Mouse (Mus musculus): ENCODE measurements around the gene Hnrnpr. TPM values are rescaled to one million over a fixed set of nuclear protein-coding genes. Genes with fewer than 3 reads are reported as not detected.

Gene Hnrnpr
- polyA plus RNA-seq, 1 experiment from 2014 or later = 85.8 TPM

DNA sequence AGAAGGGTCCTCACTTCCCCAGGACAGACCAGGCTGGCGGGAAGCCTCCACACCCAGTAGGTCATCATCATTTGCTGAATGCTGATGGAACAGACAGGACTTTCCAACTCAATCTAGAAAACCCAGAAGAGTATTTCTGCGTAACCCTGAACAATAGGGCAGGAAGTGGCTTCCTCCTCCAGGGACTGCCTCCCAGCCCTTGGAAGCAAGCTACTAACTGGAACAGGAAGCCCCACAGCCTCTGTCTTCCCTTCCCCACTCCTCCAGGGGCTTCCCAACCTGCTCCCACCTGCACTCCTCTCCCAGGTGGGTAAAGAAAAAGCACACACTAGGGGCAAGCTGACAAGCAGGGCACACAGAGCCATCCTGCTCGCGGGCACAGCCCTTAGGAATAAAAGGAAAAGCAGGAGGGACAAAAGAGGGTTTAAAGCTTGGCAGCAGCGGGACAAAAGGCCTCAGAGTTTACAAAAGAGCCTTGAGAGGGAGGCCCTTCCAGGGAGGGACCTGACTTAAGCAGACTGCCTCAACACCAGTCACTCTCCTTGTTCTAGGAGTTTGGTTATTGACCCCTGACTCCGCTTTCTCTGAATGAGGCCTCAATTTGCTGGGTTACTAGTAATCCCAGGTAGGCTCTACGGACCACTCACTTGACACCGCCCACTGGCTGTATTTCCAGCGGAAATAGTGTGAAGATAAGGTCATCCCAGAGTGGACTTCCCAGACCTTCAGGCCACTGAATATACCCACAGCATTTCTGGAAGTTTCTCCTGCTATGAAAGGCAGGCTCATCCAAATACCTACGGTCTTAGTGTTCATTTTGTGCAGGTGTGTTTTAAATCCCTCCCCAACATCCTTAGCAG is 27.9 kb upstream of the Hnrnpr start:
- Histone ChIP-seq H3K9ac (ENCODE audit: low read depth, low read length) (peak overlapping the region; percentile 56), H3K27me3 (ENCODE audit: control insufficient read depth, insufficient read depth, low read length) (no peaks in the 10 kb centered on the region), H3K36me3 (ENCODE audit: control insufficient read depth, insufficient read depth, low read length) (peaks cover 9% of the 10 kb centered on the region), H3K4me2 (peak overlapping the region; percentile 6; the same call in 1 of the 2 replicates), H3K9me3 (replicated peaks; ENCODE audit: control insufficient read depth, low read length) (no peaks in the 10 kb centered on the region), H3K27ac (ENCODE audit: low read depth, low read length) (peak overlapping the region; percentile 81), H3K4me3 (ENCODE audit: low read depth, low read length) (no peak overlapping the region), H3K4me1 (ENCODE audit: control insufficient read depth, insufficient read depth, low read length) (peaks cover 35% of the 10 kb centered on the region)
- no peak for ATAC-seq (replicated peaks; ENCODE audit: insufficient number of reproducible peaks, low FRiP score, low TSS enrichment)
- 50% methylated on average over 10 of the region's 10 CpGs for WGBS (ENCODE audit: insufficient replicate concordance)

DNA sequence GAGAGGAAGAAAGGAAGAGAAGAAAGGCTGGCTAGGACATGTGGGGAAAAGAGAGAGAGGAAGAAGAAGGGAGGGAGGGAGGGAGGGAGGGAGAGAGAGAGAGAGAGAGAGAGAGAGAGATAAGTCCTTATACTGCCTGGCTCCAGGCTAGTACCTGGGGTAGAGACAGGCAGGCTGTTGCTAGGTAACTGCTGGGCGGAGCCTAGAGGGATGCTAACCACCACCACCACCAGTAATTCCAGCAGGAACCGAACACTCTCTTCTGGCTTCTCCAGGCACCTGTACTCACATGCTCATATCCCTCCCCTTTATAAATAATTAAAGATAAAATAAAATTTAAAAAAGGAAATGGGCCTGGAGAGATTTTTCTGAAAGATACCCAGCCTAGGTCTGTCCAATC is 27.0 kb upstream of the Hnrnpr start:
- Histone ChIP-seq H3K4me2 (peak overlapping the region; percentile 95), H3K4me3 (ENCODE audit: low read depth, low read length) (no peak overlapping the region; the same call in 1 of the 2 replicates), H3K9ac (ENCODE audit: low read depth, low read length) (peak overlapping the region; percentile 34; the same call in 1 of the 2 replicates), H3K27ac (ENCODE audit: low read depth, low read length) (peak overlapping the region; percentile 81), H3K9me3 (replicated peaks; ENCODE audit: control insufficient read depth, low read length) (peaks cover 2% of the 10 kb centered on the region; the same call in 1 of the 2 replicates), H3K27me3 (ENCODE audit: control insufficient read depth, insufficient read depth, low read length) (no peaks in the 10 kb centered on the region), H3K36me3 (ENCODE audit: control insufficient read depth, insufficient read depth, low read length) (peaks cover 17% of the 10 kb centered on the region), H3K4me1 (ENCODE audit: control insufficient read depth, insufficient read depth, low read length) (peaks cover 35% of the 10 kb centered on the region)
- 29% methylated on average over 2 of the region's 2 CpGs for WGBS (ENCODE audit: insufficient replicate concordance)
- no peak for ATAC-seq (replicated peaks; ENCODE audit: insufficient number of reproducible peaks, low FRiP score, low TSS enrichment)

DNA sequence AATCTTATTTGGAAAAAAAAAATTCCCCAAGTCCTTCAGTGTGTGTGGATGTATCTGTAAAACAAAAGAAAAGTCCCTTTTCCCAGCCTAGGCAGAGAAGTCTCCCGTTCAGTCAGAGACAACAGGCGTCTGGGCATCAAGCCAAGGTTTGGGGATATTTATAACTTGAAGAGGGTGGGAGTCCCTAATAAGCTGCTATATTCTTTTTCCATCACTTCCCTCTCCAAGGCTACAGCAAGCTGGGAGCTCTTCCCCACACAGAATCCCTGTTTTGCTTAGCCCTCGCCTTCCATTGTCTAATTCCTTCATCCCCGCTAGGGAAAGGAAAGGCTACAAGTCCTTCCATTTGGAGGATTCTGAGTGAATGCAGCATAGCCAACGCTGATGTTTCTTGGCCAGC is 26.3 kb upstream of the Hnrnpr start, which contains the start of gene Zfp46:
TSS of gene Zfp46 (plus strand) at position 229 of the 400 bp plus-strand sequence.
- Histone ChIP-seq H3K9me3 (replicated peaks; ENCODE audit: control insufficient read depth, low read length) (peaks cover 2% of the 10 kb centered on the region; the same call in 1 of the 2 replicates), H3K27ac (ENCODE audit: low read depth, low read length) (peak within 1 kb of the TSS; percentile 81), H3K4me1 (ENCODE audit: control insufficient read depth, insufficient read depth, low read length) (peaks cover 35% of the 10 kb centered on the region), H3K9ac (ENCODE audit: low read depth, low read length) (peak within 1 kb of the TSS; percentile 85), H3K36me3 (ENCODE audit: control insufficient read depth, insufficient read depth, low read length) (peaks cover 19% of the 10 kb centered on the region), H3K27me3 (ENCODE audit: control insufficient read depth, insufficient read depth, low read length) (no peaks in the 10 kb centered on the region), H3K4me2 (peak within 1 kb of the TSS; percentile 95), H3K4me3 (ENCODE audit: low read depth, low read length) (peak within 1 kb of the TSS; percentile 70)
- no peak for ATAC-seq (replicated peaks; ENCODE audit: insufficient number of reproducible peaks, low FRiP score, low TSS enrichment)
- 28% methylated on average over 5 of the region's 5 CpGs for WGBS (ENCODE audit: insufficient replicate concordance)

DNA sequence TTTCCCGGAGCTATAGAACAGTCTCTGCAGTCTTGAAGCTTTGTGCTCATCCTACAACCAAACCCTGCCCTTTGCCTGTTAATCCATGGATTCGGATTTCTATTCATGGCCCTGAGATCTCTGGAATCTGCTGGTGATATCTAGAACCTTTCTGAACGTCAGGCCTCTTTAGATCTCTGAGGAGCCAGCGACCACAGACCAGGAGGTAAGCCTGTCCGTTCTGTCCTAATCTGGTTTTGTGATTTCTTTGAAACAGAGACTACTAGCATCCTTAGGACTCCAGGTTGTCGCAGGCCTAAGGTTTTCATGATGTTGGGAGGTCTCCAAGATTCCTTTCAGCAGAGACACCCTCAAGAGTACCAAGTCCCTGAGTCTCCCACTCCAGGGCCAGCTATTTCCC is 25.9 kb upstream of the Hnrnpr start:
- Histone ChIP-seq H3K4me3 (ENCODE audit: low read depth, low read length) (peak overlapping the region; percentile 70), H3K9me3 (replicated peaks; ENCODE audit: control insufficient read depth, low read length) (peaks cover 2% of the 10 kb centered on the region; the same call in 1 of the 2 replicates), H3K27ac (ENCODE audit: low read depth, low read length) (peak overlapping the region; percentile 81), H3K9ac (ENCODE audit: low read depth, low read length) (peak overlapping the region; percentile 85), H3K36me3 (ENCODE audit: control insufficient read depth, insufficient read depth, low read length) (peaks cover 22% of the 10 kb centered on the region), H3K27me3 (ENCODE audit: control insufficient read depth, insufficient read depth, low read length) (no peaks in the 10 kb centered on the region), H3K4me1 (ENCODE audit: control insufficient read depth, insufficient read depth, low read length) (peaks cover 35% of the 10 kb centered on the region), H3K4me2 (peak overlapping the region; percentile 95)
- no peak for ATAC-seq (replicated peaks; ENCODE audit: insufficient number of reproducible peaks, low FRiP score, low TSS enrichment)
- WGBS (ENCODE audit: insufficient replicate concordance) = 29% methylated on average over 6 of the region's 6 CpGs

DNA sequence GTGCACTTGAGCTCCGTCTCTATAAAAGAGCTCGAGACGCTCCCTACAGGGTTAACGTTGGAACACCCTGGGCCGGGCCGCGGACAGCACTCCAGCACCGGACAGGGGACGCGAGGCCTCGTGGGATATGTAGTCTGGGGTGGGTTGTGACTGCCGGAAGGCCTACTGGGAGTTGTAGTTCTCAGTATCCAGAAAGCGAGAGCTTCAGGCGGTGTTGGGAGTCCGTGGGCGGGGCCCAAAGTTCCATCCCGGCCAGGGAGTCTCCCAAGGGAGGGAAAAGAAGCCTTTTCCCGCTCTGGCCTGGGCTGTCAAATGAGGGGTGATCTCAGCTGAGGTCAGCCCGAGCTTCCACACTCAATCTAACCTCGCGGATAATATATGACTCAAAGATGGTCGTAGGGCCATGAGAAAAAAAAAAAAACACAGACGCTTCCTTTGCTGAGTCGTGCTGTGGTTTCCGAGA is 25.4 kb upstream of the Hnrnpr start:
- Histone ChIP-seq H3K4me1 (ENCODE audit: control insufficient read depth, insufficient read depth, low read length) (peaks cover 35% of the 10 kb centered on the region), H3K4me2 (peak overlapping the region; percentile 95), H3K9me3 (replicated peaks; ENCODE audit: control insufficient read depth, low read length) (peaks cover 2% of the 10 kb centered on the region; the same call in 1 of the 2 replicates), H3K27ac (ENCODE audit: low read depth, low read length) (peak overlapping the region; percentile 81), H3K9ac (ENCODE audit: low read depth, low read length) (peak overlapping the region; percentile 85), H3K36me3 (ENCODE audit: control insufficient read depth, insufficient read depth, low read length) (peaks cover 27% of the 10 kb centered on the region), H3K4me3 (ENCODE audit: low read depth, low read length) (peak overlapping the region; percentile 70), H3K27me3 (ENCODE audit: control insufficient read depth, insufficient read depth, low read length) (peaks cover 2% of the 10 kb centered on the region)
- ATAC-seq (replicated peaks; ENCODE audit: insufficient number of reproducible peaks, low FRiP score, low TSS enrichment) = peak; percentile 95
- WGBS (ENCODE audit: insufficient replicate concordance) = under 1% methylated on average over 25 of the region's 25 CpGs

DNA sequence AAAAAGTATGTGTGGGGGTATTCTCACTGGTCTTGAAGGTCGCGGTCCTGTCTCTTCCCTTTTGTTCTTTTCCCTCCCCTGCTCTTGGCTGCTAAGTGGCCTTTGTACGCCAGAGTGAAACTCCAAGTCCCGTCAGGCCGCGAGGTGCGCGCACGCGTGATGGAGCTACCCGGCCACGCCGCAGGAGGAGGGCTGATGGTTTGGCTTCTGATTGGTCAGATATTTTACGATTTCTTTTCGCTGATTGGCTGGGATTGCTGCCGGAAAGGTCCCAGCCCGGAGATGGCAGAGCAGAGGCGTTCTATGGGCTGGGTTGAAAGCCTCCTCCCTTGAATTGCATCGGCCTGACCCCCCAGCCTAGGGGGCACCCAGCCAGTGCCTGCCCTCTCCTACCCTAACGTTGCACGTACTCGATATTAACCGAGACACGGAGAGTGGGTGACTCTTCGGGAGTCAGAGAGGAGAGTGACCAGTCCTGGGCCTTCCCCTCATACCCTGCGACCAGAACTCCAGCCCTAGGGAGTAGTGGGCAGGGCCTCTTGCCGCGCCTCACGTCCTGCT is 24.9 kb upstream of the Hnrnpr start:
- H3K4me1 ChIP-seq (ENCODE audit: control insufficient read depth, insufficient read depth, low read length) = peaks cover 35% of the 10 kb centered on the region
- peak overlapping the region; percentile 95 for H3K4me2 ChIP-seq
- H3K9me3 ChIP-seq (replicated peaks; ENCODE audit: control insufficient read depth, low read length) = peaks cover 2% of the 10 kb centered on the region; the same call in 1 of the 2 replicates
- peak overlapping the region; percentile 81 for H3K27ac ChIP-seq (ENCODE audit: low read depth, low read length)
- H3K4me3 ChIP-seq (ENCODE audit: low read depth, low read length) = peak overlapping the region; percentile 70
- H3K36me3 ChIP-seq (ENCODE audit: control insufficient read depth, insufficient read depth, low read length) = peaks cover 32% of the 10 kb centered on the region
- H3K9ac ChIP-seq (ENCODE audit: low read depth, low read length) = peak overlapping the region; percentile 85
- under 1% methylated on average over 29 of the region's 29 CpGs for WGBS (ENCODE audit: insufficient replicate concordance)
- peak; percentile 82 for ATAC-seq (replicated peaks; ENCODE audit: insufficient number of reproducible peaks, low FRiP score, low TSS enrichment)
- H3K27me3 ChIP-seq (ENCODE audit: control insufficient read depth, insufficient read depth, low read length) = peaks cover 4% of the 10 kb centered on the region

DNA sequence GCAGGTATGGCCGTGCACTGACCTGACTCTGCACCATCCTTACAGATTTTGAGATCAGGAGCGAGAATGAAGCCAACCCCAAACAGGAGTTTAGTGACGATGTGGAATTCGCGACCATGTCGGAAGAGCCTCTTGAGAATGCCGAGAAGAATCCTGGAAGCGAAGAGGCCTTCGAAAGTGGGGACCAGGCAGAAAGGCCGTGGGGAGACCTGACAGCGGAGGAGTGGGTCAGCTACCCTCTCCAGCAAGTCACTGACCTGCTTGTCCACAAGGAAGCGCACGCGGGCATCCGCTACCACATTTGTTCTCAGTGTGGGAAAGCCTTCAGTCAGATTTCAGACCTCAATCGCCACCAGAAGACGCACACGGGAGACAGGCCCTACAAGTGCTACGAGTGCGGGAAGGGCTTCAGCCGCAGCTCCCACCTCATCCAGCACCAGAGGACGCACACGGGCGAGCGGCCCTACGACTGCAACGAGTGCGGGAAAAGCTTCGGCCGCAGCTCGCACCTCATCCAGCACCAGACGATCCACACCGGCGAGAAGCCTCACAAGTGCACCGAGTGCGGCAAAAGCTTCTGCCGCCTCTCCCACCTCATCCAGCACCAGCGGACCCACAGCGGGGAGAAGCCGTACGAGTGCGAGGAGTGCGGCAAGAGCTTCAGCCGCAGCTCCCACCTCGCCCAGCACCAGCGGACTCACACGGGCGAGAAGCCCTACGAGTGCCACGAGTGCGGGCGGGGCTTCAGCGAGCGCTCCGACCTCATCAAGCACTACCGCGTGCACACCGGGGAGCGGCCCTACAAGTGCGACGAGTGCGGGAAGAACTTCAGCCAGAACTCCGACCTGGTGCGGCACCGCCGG is 20.6 kb upstream of the Hnrnpr start:
- H3K27ac ChIP-seq (ENCODE audit: low read depth, low read length) = no peak overlapping the region
- 49% methylated on average over 66 of the region's 66 CpGs for WGBS (ENCODE audit: insufficient replicate concordance)
- H3K36me3 ChIP-seq (ENCODE audit: control insufficient read depth, insufficient read depth, low read length) = peaks cover 47% of the 10 kb centered on the region
- peaks cover 4% of the 10 kb centered on the region for H3K27me3 ChIP-seq (ENCODE audit: control insufficient read depth, insufficient read depth, low read length)
- H3K4me3 ChIP-seq (ENCODE audit: low read depth, low read length) = 0 out of 2 replicates have a peak overlapping the region, but pooled peaks have one; percentile 8
- H3K4me1 ChIP-seq (ENCODE audit: control insufficient read depth, insufficient read depth, low read length) = peaks cover 9% of the 10 kb centered on the region
- H3K9ac ChIP-seq (ENCODE audit: low read depth, low read length) = no peak overlapping the region
- H3K9me3 ChIP-seq (replicated peaks; ENCODE audit: control insufficient read depth, low read length) = peaks cover 2% of the 10 kb centered on the region; the same call in 1 of the 2 replicates
- peak overlapping the region; percentile 31 for H3K4me2 ChIP-seq
- ATAC-seq (replicated peaks; ENCODE audit: insufficient number of reproducible peaks, low FRiP score, low TSS enrichment) = no peak

Measured in heart, embryonic 11.5 days (tissue).